Mouse (Mus musculus) CH12.LX (cell line): ENCODE measurements at regions not wholly inside any gene's neighbourhood (a gene's known extent, or its start where the extent isn't known, plus 50 kb on each side); places are given as distances from the start of the nearest gene placed in this dataset.

Experiments used
- CHD2 ChIP-seq: IDR thresholded peaks from 2 replicates; pipeline ENCODE4 v1.6.1; 2011; ENCODE audit warnings: low read length, improper control_type of control experiment
- CTCF ChIP-seq, 2 experiments: IDR thresholded peaks in 1 of 2; conservative IDR thresholded peaks in 1 of 2; 2 replicates each; pipeline ENCODE4 v1.5.1; 2011 to 2012; ENCODE audit warnings: low read depth in 2 of 2, low read length in 2 of 2, improper control_type of control experiment in 1 of 2, inconsistent platforms in 1 of 2, mild to moderate bottlenecking in 1 of 2, moderate library complexity in 1 of 2
- POLR2A ChIP-seq: IDR thresholded peaks from 2 replicates; pipeline ENCODE4 v1.6.1; 2011; ENCODE audit warnings: low read depth, mild to moderate bottlenecking, improper control_type of control experiment, low read length
- RAD21 ChIP-seq: IDR thresholded peaks from 2 replicates; pipeline ENCODE4 v1.6.1; 2011; ENCODE audit warnings: low read depth, mild to moderate bottlenecking, low read length, improper control_type of control experiment, moderate library complexity
- TBP ChIP-seq: conservative IDR thresholded peaks from 2 replicates; pipeline ENCODE4 v1.6.1; 2011; ENCODE audit warnings: low read depth, low read length, improper control_type of control experiment

- no peak for TF ChIP-seq CTCF (conservative IDR thresholded peaks at IDR 0.05 in 1 of 2, IDR thresholded peaks at IDR 0.05 in 1 of 2; ENCODE audit: low read depth in 2 of 2, low read length in 2 of 2)
- TF ChIP-seq CHD2 = no peak
- TF ChIP-seq POLR2A = no peak
- no peak for TF ChIP-seq TBP
- TF ChIP-seq RAD21 = no peak
Measured at GRCm38 (mm10) chr19:37790281-37791073, 92.9 kb downstream of the Cyp26a1 start.
